In the genomic region with DNA sequence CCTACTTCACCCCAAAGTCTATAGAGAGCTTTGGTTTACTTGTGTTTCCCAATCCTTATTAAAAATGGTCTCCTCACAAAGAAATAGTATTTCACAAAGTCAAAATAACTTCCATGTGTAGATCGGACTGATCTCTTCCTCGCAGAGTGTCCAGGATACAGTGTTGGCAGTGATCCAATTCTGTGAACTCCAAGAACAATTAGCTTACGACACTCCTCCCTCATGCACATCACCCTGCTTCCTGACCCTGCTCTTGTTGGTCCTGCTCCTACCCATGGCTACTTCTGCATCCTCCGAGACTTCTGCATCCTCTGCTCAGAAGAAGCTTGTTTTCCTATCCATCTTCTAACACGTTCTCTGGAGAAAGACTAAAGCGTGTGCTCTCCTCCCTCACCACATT, we compare ENCODE assay signal across 16 mouse cellular contexts.
A peak's percentile ranks its signal among the peaks of the same experiment; 100 is the strongest.
DNase-seq lines count a peak whose midpoint lies in the region; ATAC-seq lines count a peak whose summit lies in the region.
"Had no signal": no experiment of that assay in that cellular context is flagged by ENCODE, and none has a peak within 500 bp of the region (broad histone marks: within the 10 kb centered on the region; RNA-seq: fewer than 3 reads in every experiment).

No protein-coding gene starts in this region.

- H3K4me1 ChIP-seq in heart, embryonic 14.5 days (ENCODE audit: control insufficient read depth in 2 of 2, insufficient read depth in 2 of 2, low read length in 2 of 2) = peaks cover 5 to 6% of the 10 kb centered on the region in 2 experiments; a peak in 3 of 4 replicates
- H3K4me1 ChIP-seq: limb, embryonic 15.5 days; midbrain, embryonic 15.5 days had no signal

- H3K36me3 ChIP-seq in heart, embryonic 14.5 days (ENCODE audit: control insufficient read depth, insufficient read depth, low read length) = no peaks in the 10 kb centered on the region
- H3K36me3 ChIP-seq: limb, embryonic 15.5 days; midbrain, embryonic 15.5 days had no signal

- H3K9ac ChIP-seq in heart, embryonic 14.5 days (ENCODE audit: low read length) = no peak overlapping the region
- H3K9ac ChIP-seq: limb, embryonic 15.5 days; midbrain, embryonic 15.5 days had no signal

- 49% methylated on average over 6 of the region's 6 CpGs for WGBS in heart, embryonic 14.5 days

- no peaks in the 10 kb centered on the region for H3K9me3 ChIP-seq in heart, embryonic 14.5 days (ENCODE audit: control insufficient read depth, low read length)
- H3K9me3 ChIP-seq: limb, embryonic 15.5 days; midbrain, embryonic 15.5 days had no signal

- DNase-seq in heart, postnatal 4 days = no peak
- DNase-seq in retina, postnatal 1 day = peak; percentile 19
- DNase-seq in retina, embryonic 14.5 days (ENCODE audit: low spot score) = no peak
- DNase-seq in kidney, postnatal 14 days = peak; percentile 47
- DNase-seq in ovary, adult 18-20 months (ENCODE audit: low spot score) = no peak
- DNase-seq: cerebellum, adult 18-20 months; right cerebral cortex, postnatal 4 days; thymus, adult 2 months had no signal

- 0 out of 2 replicates have a peak, but pooled peaks have one; percentile 61 for ATAC-seq in heart, embryonic 14.5 days (ENCODE audit: insufficient number of reproducible peaks, insufficient read depth, low FRiP score, low read depth)
- no peak for ATAC-seq in frontal cortex, adult (ENCODE audit: low TSS enrichment)
- ATAC-seq: activated CD4-positive, CD25-positive, alpha-beta regulatory T cell, adult 4 months; midbrain, embryonic 15.5 days had no signal

- H3K4me2 ChIP-seq in heart, embryonic 14.5 days (ENCODE audit: low read length) = no peak overlapping the region
- H3K4me2 ChIP-seq: limb, embryonic 15.5 days; midbrain, embryonic 15.5 days had no signal

- no peaks in the 10 kb centered on the region for H3K27me3 ChIP-seq in heart, embryonic 14.5 days (ENCODE audit: control insufficient read depth, insufficient read depth, low read length)
- H3K27me3 ChIP-seq: limb, embryonic 15.5 days; midbrain, embryonic 15.5 days had no signal

- no peak overlapping the region for H3K27ac ChIP-seq in heart, embryonic 14.5 days (replicated peaks in 1 of 2; ENCODE audit: control insufficient read depth in 1 of 2, insufficient read depth in 1 of 2, low read depth in 2 of 2, low read length in 2 of 2)
- H3K27ac ChIP-seq: layer of hippocampus, adult 2 months; limb, embryonic 15.5 days; macrophage; midbrain, embryonic 15.5 days had no signal

- H3K4me3 ChIP-seq in heart, embryonic 14.5 days (ENCODE audit: control insufficient read depth in 1 of 2, insufficient read depth in 1 of 2, low read depth in 1 of 2, low read length in 2 of 2) = no peak overlapping the region
- H3K4me3 ChIP-seq: erythroblast, embryonic 14.5 days; layer of hippocampus, adult 2 months; limb, embryonic 15.5 days; midbrain, embryonic 15.5 days had no signal

Comparison
In these comparisons a context has a peak if more than half of its experiments do, and no peak if none do; other contexts are left out.
1. DNase-seq: peak in retina, postnatal 1 day (single experiment) and kidney, postnatal 14 days (single experiment); none in heart, postnatal 4 days (single experiment), retina, embryonic 14.5 days (single experiment) and ovary, adult 18-20 months (single experiment).